Mouse (Mus musculus) bone marrow macrophage, adult 2 months (primary cell): ENCODE data around the gene Tshz2.

Source experiments
- CTCF ChIP-seq: IDR thresholded peaks from 2 replicates; pipeline ENCODE4 v1.5.1; 2012; ENCODE audit warnings: low read depth, mild to moderate bottlenecking, low read length, moderate library complexity
- POLR2A ChIP-seq: IDR thresholded peaks from 2 replicates; pipeline ENCODE4 v1.6.1; 2012; ENCODE audit warnings: mild to moderate bottlenecking, low read depth, low read length, borderline replicate concordance

DNA sequence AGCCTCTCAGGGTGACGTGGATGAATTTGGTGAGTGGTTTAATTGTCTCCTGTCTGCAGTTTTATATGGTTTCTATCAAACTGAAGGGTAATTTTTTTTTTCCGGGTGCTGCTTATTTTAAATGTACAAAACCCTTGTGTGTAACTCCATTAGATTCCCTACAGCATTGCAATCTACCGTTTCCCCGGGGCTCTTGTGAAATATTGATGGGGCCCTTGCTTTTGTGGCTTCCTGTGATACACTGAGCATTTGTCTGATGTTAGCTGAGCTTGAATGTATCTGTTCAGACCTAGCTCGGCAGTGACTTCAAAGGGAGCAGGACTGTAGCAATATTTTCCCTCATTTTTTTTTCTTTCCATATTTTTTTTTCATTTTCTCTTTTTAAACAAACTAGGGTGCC, 228.1 kb downstream of the Tshz2 start:
- no peak for TF ChIP-seq POLR2A
- TF ChIP-seq CTCF = no peak
